Mouse (Mus musculus) limb, embryonic 12.5 days (tissue): ENCODE results near the gene Mansc1. TPM values are rescaled to one million over a fixed set of nuclear protein-coding genes. Genes with fewer than 3 reads are reported as not detected.

Experiments used
- ATAC-seq: fragments of 200-750 bp; cut with Nextera tagmentation; 2 replicates; pipeline ENCODE4 v1.8.0; 2017; ENCODE audit warnings: low read depth, moderate TSS enrichment; ENCODE audit not compliant: insufficient number of reproducible peaks, insufficient read depth, low FRiP score, low TSS enrichment
- H3K27ac ChIP-seq: fragments of 300-500 bp; sonication (generic); 2 replicates; pipeline ENCODE4 v1.5.1; 2016; ENCODE audit warnings: mild to moderate bottlenecking, moderate library complexity
- H3K27me3 ChIP-seq: fragments of 300-500 bp; sonication (generic); 2 replicates; pipeline ENCODE4 v1.6.1; 2016; ENCODE audit warnings: mild to moderate bottlenecking, moderate library complexity
- H3K36me3 ChIP-seq: fragments of 300-500 bp; sonication (generic); 2 replicates; pipeline ENCODE4 v1.6.1; 2016; ENCODE audit warnings: mild to moderate bottlenecking, moderate library complexity
- H3K4me1 ChIP-seq: fragments of 300-500 bp; sonication (generic); replicated peaks from 2 replicates; pipeline ENCODE4 v1.6.1; 2016
- H3K4me2 ChIP-seq: fragments of 300-500 bp; sonication (generic); 2 replicates; pipeline ENCODE4 v1.6.1; 2016; ENCODE audit warnings: mild to moderate bottlenecking, moderate library complexity
- H3K4me3 ChIP-seq: fragments of 300-500 bp; sonication (generic); replicated peaks from 2 replicates; pipeline ENCODE4 v1.5.1; 2016; ENCODE audit warnings: mild to moderate bottlenecking
- H3K9ac ChIP-seq: fragments of 300-500 bp; sonication (generic); replicated peaks from 2 replicates; pipeline ENCODE4 v1.6.1; 2016; ENCODE audit warnings: mild to moderate bottlenecking, moderate library complexity
- H3K9me3 ChIP-seq: fragments of 300-500 bp; sonication (generic); 2 replicates; pipeline ENCODE4 v1.6.1; 2016; ENCODE audit warnings: mild to moderate bottlenecking, moderate library complexity
- WGBS: fragments of 180-500 bp; shearing (Covaris S2); methylation state at CpG from one replicate; pipeline ENCODE4 v1.1.7; 2016; 5-methylcytosine and 5-hydroxymethylcytosine counted together
- polyA plus RNA-seq: library from polyadenylated mRNA; unstranded; fragments of >200 nt; fragmentation: Nextera tagmentation; extraction: Ambion mirVana; gene quantifications from 2 replicates; pipeline ENCODE4 v1.2.1, GENCODE M21; 2016

The Mansc1 gene
- polyA plus RNA-seq, 1 experiment from 2014 or later: 0.69 TPM

DNA sequence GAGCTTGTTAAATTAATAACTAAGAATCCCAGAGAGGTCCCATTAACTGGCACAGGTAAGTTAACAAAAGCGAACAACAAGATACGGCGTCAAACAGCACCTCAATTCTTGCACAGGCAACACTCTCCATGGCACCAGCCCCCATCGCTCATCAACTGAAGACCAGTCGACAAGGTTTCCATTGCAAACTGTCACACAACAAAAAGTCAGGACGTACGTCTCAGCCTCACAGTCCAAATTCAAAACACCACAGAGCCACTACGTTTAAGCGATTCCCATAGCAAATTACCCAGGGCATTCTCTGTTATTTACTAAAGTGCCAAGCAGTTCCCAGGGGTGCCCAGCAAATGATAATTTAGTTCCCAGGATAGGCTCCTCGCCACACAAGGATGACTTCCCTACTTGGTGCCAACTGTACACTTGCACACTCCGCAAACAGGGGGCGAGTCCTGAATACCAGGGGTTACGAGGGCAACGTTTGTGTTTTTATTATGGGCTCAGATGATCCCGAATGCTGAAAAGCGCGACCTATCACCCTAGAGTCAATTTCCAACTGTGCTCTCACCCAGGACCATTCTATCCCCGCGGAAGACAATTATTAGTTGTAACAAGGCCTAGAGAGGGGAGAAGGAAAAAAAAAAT lies 66.6 kb downstream of the Mansc1 start:
- peak overlapping the region; percentile 98 for H3K9ac ChIP-seq
- ATAC-seq: no peak
- no peaks in the 10 kb centered on the region for H3K27me3 ChIP-seq
- H3K36me3 ChIP-seq: peaks cover 3% of the 10 kb centered on the region; the same call in 1 of the 2 replicates
- 2% methylated on average over 19 of the region's 19 CpGs for WGBS
- H3K27ac ChIP-seq: peak overlapping the region; percentile 100
- H3K4me2 ChIP-seq: peak overlapping the region; percentile 73
- H3K4me3 ChIP-seq: peak overlapping the region; percentile 95
- H3K9me3 ChIP-seq: no peaks in the 10 kb centered on the region
- peaks cover 15% of the 10 kb centered on the region for H3K4me1 ChIP-seq

DNA sequence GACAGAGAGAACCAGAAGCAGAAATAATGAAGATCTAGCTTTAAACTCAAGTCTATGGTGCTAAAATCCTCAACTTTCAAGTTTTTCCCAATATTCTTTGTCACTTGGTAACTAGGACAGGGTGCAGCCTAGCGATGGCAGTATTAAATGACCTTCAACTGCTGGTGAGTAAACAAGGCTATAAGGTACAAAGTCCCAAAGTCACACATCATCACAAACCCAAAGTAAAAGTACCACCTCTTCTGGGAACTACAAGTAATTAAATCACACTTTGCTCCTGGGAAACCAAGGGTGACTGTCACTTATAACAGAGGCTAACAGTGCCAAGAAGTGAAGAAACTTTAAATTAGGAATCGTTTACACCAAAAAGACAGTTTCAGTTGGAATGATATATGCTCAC lies 67.7 kb downstream of the Mansc1 start:
- Histone ChIP-seq H3K9me3 (no peaks in the 10 kb centered on the region), H3K27me3 (no peaks in the 10 kb centered on the region), H3K27ac (no peak overlapping the region), H3K36me3 (peaks cover 3% of the 10 kb centered on the region; the same call in 1 of the 2 replicates), H3K9ac (no peak overlapping the region), H3K4me2 (peak overlapping the region; percentile 73), H3K4me1 (peaks cover 15% of the 10 kb centered on the region), H3K4me3 (peak overlapping the region; percentile 95)
- no peak for ATAC-seq
- 56% methylated on average over 2 of the region's 2 CpGs for WGBS

DNA sequence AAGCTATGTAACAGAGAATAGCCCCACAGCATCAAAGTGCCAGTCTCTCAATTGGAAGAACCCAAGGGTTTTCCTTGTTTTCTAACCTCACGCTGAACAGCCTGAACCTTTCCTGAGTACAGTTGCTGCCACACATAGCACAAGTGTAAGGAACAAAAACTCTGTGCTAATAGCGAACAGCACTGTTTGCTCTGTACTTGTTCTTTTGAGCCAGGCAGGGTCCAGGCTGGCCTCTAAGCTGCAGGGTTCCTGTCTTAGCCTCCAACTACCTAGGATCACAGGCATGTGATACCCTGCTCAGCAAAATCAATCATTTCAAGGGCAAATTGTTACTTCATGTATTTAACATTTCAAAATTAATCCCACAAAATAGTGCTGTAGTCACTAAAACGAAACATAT lies 72.7 kb downstream of the Mansc1 start:
- WGBS: 84% methylated on average over 3 of the region's 3 CpGs
- H3K4me2 ChIP-seq: no peak overlapping the region
- peaks cover 3% of the 10 kb centered on the region; the same call in 1 of the 2 replicates for H3K36me3 ChIP-seq
- H3K4me3 ChIP-seq: no peak overlapping the region
- ATAC-seq: no peak
- no peak overlapping the region for H3K9ac ChIP-seq
- H3K9me3 ChIP-seq: no peaks in the 10 kb centered on the region
- H3K27me3 ChIP-seq: no peaks in the 10 kb centered on the region
- no peak overlapping the region for H3K27ac ChIP-seq
- peaks cover 15% of the 10 kb centered on the region for H3K4me1 ChIP-seq

Other genes with a start within 250 kb of the Mansc1 start
- 0.69 and 0.72 TPM in 2 replicates for gene Bcl2l14, start 236.2 kb downstream of the Mansc1 start, polyA plus RNA-seq
- gene Lrp6, start 65.5 kb downstream of the Mansc1 start, polyA plus RNA-seq: 40.8 and 41.7 TPM in 2 replicates
- gene Borcs5, start 7.0 kb upstream of the Mansc1 start, polyA plus RNA-seq: 19.5 and 22.4 TPM in 2 replicates
- 14.3 and 14.8 TPM in 2 replicates for gene Dusp16, start 160.1 kb upstream of the Mansc1 start, polyA plus RNA-seq
- 1.7 and 2.1 TPM in 2 replicates for gene Crebl2, start 197.7 kb upstream of the Mansc1 start, polyA plus RNA-seq